Mouse (Mus musculus) forebrain, postnatal 0 days (tissue): ENCODE results near the gene Ptchd4. TPM values are rescaled to one million over a fixed set of nuclear protein-coding genes. Genes with fewer than 3 reads are reported as not detected.
A peak's percentile ranks its signal among the peaks of the same experiment; 100 is the strongest.

Experiments
- ATAC-seq: fragments of 200-750 bp; cut with Nextera tagmentation; 2 replicates; pipeline ENCODE4 v1.8.0; 2017; ENCODE audit warnings: mild to moderate bottlenecking, moderate library complexity
- DNase-seq: peaks from one replicate; pipeline ENCODE4 v3.0.0-alpha.2; 2015
- H3K27ac ChIP-seq: fragments of 300-500 bp; sonication (generic); 2 replicates; pipeline ENCODE4 v1.5.1; 2014; ENCODE audit warnings: low read depth, mild to moderate bottlenecking, antibody characterized with exemption, low read length, moderate library complexity, mixed read lengths
- H3K27me3 ChIP-seq: fragments of 300-500 bp; sonication (generic); 2 replicates; pipeline ENCODE4 v1.6.1; 2014; ENCODE audit warnings: mild to moderate bottlenecking, low read length, mixed read lengths; ENCODE audit not compliant: insufficient read depth
- H3K36me3 ChIP-seq: fragments of 300-500 bp; sonication (generic); 2 replicates; pipeline ENCODE4 v1.6.1; 2014; ENCODE audit warnings: mild to moderate bottlenecking, moderate library complexity; ENCODE audit not compliant: insufficient read depth
- H3K4me1 ChIP-seq: fragments of 300-500 bp; sonication (generic); 2 replicates; pipeline ENCODE4 v1.6.1; 2014; ENCODE audit warnings: antibody characterized with exemption; ENCODE audit not compliant: insufficient read depth
- H3K4me2 ChIP-seq: fragments of 300-500 bp; sonication (generic); 2 replicates; pipeline ENCODE4 v1.6.1; 2014; ENCODE audit warnings: low read depth, mild to moderate bottlenecking, moderate library complexity
- H3K4me3 ChIP-seq: fragments of 300-500 bp; sonication (generic); 2 replicates; pipeline ENCODE4 v1.5.1; 2014; ENCODE audit warnings: low read depth, low read length, mixed read lengths
- H3K9ac ChIP-seq: fragments of 300-500 bp; sonication (generic); 2 replicates; pipeline ENCODE4 v1.6.1; 2014; ENCODE audit warnings: mild to moderate bottlenecking
- H3K9me3 ChIP-seq: fragments of 300-500 bp; sonication (generic); 2 replicates; pipeline ENCODE4 v1.6.1; 2016; ENCODE audit warnings: low read length
- CTCF ChIP-seq: sonication (generic); IDR thresholded peaks from 2 replicates; pipeline ENCODE4 v1.5.1; 2016; ENCODE audit warnings: antibody characterized with exemption, control low read depth, low read depth
- WGBS: fragments of 180-500 bp; shearing (Covaris S2); extraction: QIAGEN DNeasy Blood & Tissue Kit; methylation state at CpG from one replicate; pipeline ENCODE4 v1.1.7; 2014; 5-methylcytosine and 5-hydroxymethylcytosine counted together
- polyA plus RNA-seq: library from polyadenylated mRNA; unstranded; fragments of >200 nt; fragmentation: Nextera tagmentation; extraction: Ambion mirVana; gene quantifications from 2 replicates; pipeline ENCODE4 v1.2.1, GENCODE M21; 2015
- total RNA-seq: library from RNA; depleted of rRNA; stranded (reverse); fragments of >200 nt; gene quantifications from 2 replicates; pipeline ENCODE4 v1.2.3, GENCODE M21; 2014

The Ptchd4 gene
- total and polyA plus RNA-seq, 2 experiments from 2014 or later = 6.1 to 6.3 TPM

DNA sequence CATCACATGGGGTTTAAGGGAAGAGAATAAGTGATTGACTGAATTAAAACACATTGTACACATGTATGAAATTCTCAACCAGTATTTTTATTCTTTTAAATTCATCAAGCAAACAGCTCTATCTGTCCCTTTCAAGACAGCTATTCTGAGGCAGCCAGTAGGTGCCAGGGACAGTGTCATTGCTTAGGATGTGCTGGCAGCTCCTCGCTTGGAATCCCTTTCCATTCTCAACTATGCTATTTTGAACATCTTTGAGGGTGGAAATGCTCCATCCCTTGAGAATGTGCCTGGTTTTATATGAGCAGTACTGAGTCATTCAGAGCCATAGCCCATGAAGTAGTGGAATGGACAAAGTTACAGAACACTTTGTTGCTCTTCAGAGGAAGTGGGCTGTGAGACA lies 112.2 kb downstream of the Ptchd4 start:
- no peak overlapping the region for H3K4me2 ChIP-seq
- 87% methylated on average over 1 of the region's 1 CpGs for WGBS
- H3K36me3 ChIP-seq = no peaks in the 10 kb centered on the region
- ATAC-seq (no peak), DNase-seq (no peak)
- H3K9me3 ChIP-seq = no peaks in the 10 kb centered on the region
- H3K27me3 ChIP-seq = no peaks in the 10 kb centered on the region
- no peak overlapping the region for H3K4me3 ChIP-seq
- no peak for TF ChIP-seq CTCF
- H3K9ac ChIP-seq = no peak overlapping the region
- no peaks in the 10 kb centered on the region for H3K4me1 ChIP-seq
- no peak overlapping the region for H3K27ac ChIP-seq

DNA sequence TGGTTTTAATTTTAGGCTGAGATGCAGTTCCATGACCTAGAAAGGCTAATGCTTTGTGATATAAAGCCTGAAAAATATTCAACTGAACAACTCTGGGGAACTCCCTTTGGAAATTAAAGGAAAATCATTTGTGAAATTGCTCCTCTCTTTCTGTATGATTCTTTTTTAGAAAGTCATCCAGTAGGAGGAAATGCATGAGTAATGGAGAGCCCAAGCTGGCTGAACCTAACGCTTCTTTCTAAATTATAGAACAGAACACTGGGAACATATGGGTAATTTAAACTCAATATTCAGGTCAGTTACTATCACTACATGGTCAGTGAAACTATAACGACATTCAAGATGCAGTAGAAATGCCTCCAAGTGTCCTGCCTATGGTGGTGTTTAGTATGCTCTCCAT lies 114.6 kb downstream of the Ptchd4 start:
- H3K27ac ChIP-seq = no peak overlapping the region
- H3K4me2 ChIP-seq = no peak overlapping the region
- no peaks in the 10 kb centered on the region for H3K9me3 ChIP-seq
- DNase-seq = no peak
- no peak for TF ChIP-seq CTCF
- no peak for ATAC-seq
- H3K27me3 ChIP-seq = no peaks in the 10 kb centered on the region
- H3K4me1 ChIP-seq = no peaks in the 10 kb centered on the region
- H3K9ac ChIP-seq = no peak overlapping the region
- H3K4me3 ChIP-seq = no peak overlapping the region
- WGBS = 87% methylated on average over 2 of the region's 2 CpGs
- H3K36me3 ChIP-seq = no peaks in the 10 kb centered on the region

DNA sequence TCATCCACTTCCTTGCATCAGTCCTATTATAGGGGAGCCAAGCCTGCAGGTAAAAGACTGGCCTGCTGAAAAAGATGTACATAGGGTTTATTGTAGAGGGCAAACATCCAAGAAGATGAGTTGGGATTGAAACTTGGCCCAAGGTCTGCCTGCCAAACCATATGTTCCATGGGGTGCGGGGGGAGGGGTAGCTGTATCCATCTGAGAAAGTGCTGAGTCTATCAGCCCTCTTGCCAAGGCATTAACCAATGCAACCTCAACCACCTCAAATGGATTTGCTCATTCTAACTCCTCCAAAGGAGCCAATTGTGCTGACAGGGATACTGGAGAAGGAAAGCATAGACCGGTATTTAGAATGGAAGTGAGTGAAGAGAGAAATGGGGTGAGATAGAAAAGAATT lies 136.5 kb downstream of the Ptchd4 start:
- WGBS = 80% methylated on average over 2 of the region's 2 CpGs

DNA sequence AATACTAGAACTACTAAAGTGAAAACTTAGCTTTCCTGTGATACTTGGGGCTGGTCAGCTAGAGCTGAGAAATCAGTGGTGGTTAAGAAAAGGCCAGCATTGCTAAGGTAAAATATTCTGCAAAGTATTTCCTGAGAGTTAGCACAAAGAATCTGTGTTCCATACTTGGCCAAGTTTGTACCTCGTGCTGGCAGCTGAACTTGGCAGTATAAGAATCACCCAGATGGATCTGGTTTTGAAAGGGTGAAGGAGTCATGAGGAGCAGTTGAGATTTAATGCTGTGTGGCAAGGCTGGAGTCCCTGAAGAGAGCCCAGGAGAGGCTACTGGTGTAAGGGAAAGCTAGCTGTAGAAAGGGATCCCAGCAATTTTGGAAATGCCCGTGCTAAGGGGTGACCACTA lies 140.7 kb downstream of the Ptchd4 start:
- H3K27ac ChIP-seq = no peak overlapping the region
- ATAC-seq = no peak

More for the DNA sequence above, 136.5 kb downstream of the Ptchd4 start:
- DNase-seq (no peak), ATAC-seq (no peak)
- Histone ChIP-seq H3K36me3 (no peaks in the 10 kb centered on the region), H3K27me3 (no peaks in the 10 kb centered on the region), H3K4me1 (no peaks in the 10 kb centered on the region), H3K9me3 (no peaks in the 10 kb centered on the region), H3K9ac (no peak overlapping the region), H3K4me3 (no peak overlapping the region), H3K27ac (no peak overlapping the region), H3K4me2 (no peak overlapping the region)
- TF ChIP-seq CTCF = no peak

DNA sequence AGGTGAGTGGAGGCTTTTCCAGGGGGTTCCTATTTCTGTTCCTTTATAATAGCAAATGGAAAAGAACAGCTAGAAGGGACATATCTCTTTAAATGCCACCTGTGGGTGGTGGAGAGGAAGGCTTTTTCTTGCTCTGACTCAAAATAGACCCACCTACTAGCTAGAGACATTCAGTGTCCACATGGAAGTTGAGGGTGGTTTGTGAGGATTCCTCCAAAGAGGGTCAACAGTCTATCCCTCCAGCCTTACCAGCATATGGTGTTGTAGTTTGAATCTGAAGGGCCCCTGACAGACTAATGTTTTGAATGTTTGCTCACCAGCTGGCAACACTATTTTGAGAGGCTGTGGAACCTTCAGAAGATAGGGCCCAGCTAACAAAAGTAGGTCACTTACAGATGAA lies 147.0 kb downstream of the Ptchd4 start:
- H3K36me3 ChIP-seq = no peaks in the 10 kb centered on the region
- H3K9me3 ChIP-seq = no peaks in the 10 kb centered on the region
- H3K27me3 ChIP-seq = no peaks in the 10 kb centered on the region
- H3K4me1 ChIP-seq = no peaks in the 10 kb centered on the region
- H3K9ac ChIP-seq = no peak overlapping the region
- DNase-seq (no peak), ATAC-seq (no peak)
- no peak for TF ChIP-seq CTCF
- no peak overlapping the region for H3K27ac ChIP-seq
- H3K4me2 ChIP-seq = no peak overlapping the region
- no peak overlapping the region for H3K4me3 ChIP-seq

More for the DNA sequence above, 140.7 kb downstream of the Ptchd4 start:
- H3K4me2 ChIP-seq = no peak overlapping the region
- DNase-seq = no peak
- no peaks in the 10 kb centered on the region for H3K9me3 ChIP-seq
- H3K9ac ChIP-seq = no peak overlapping the region
- no peaks in the 10 kb centered on the region for H3K36me3 ChIP-seq
- WGBS = 79% methylated on average over 2 of the region's 2 CpGs
- no peaks in the 10 kb centered on the region for H3K27me3 ChIP-seq
- no peak overlapping the region for H3K4me3 ChIP-seq
- no peak for TF ChIP-seq CTCF
- H3K4me1 ChIP-seq = no peaks in the 10 kb centered on the region

DNA sequence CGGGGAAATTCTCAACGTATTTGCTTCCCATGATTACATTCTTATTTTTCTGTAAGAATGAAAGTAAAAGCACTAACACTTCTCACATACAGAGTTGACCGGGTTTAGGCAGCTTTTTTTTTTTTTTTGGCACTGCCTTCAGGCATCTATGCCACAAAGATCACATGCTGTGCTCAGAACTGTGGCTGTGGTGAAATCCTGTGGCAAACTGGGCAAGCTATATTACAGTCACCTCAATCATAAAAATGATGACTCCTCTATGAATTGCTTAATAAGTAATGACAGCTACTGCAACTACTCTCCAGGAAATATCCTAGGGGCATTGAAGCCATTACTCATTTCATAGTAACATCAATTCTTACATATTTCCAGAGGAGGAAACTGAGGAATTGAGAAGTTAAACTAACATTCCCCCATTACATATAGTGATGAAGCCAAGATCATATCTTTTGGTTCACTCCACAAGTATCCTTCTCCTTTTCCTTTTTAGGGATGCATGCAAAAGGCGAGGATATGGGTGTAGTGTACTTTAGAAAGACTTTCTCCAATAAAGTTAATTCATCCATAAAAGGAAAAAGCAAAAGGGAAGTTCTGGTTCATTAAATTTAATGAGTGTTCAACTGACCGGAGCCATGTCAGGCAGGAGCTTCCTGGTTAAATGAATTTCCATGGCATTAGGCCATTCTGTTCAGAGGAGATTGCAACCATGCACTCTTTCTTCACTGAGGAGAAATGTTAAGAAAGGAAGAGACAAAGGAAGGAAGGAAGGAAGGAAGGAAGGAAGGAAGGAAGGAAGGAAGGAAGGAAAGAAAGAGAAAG lies 164.6 kb downstream of the Ptchd4 start:
- Histone ChIP-seq H3K4me2 (no peak overlapping the region), H3K36me3 (no peaks in the 10 kb centered on the region), H3K4me1 (no peaks in the 10 kb centered on the region), H3K27ac (no peak overlapping the region), H3K27me3 (no peaks in the 10 kb centered on the region), H3K9me3 (no peaks in the 10 kb centered on the region), H3K4me3 (no peak overlapping the region), H3K9ac (no peak overlapping the region)
- no peak for DNase-seq
- TF ChIP-seq CTCF = no peak
- WGBS = 70% methylated on average over 5 of the region's 5 CpGs
- no peak for ATAC-seq

- H3K36me3 ChIP-seq = no peaks in the 10 kb centered on the region
- no peak overlapping the region for H3K4me3 ChIP-seq
- ATAC-seq (peak; percentile 27; the same call in 1 of the 2 replicates), DNase-seq (peak; percentile 10)
- no peak for TF ChIP-seq CTCF
- H3K9me3 ChIP-seq = no peaks in the 10 kb centered on the region
- H3K4me2 ChIP-seq = no peak overlapping the region
- H3K9ac ChIP-seq = no peak overlapping the region
- H3K27me3 ChIP-seq = no peaks in the 10 kb centered on the region
- H3K27ac ChIP-seq = no peak overlapping the region
- no peaks in the 10 kb centered on the region for H3K4me1 ChIP-seq
- WGBS = 42% methylated on average over 9 of the region's 9 CpGs
Measured at GRCm38 (mm10) chr17:42509356-42510262, 193.9 kb downstream of the Ptchd4 start.
